Mouse (Mus musculus) olfactory bulb, adult 2 months (tissue): Measurements from ENCODE around the gene Npas4.

Experiments
- CTCF ChIP-seq: fragments of 200-500 bp; IDR thresholded peaks from 2 replicates; pipeline ENCODE4 v1.5.1; 2012; ENCODE audit warnings: low read depth, mild to moderate bottlenecking, low read length, moderate library complexity; ENCODE audit not compliant: insufficient read depth
- POLR2A ChIP-seq: fragments of 200-500 bp; IDR thresholded peaks from 2 replicates; pipeline ENCODE4 v1.6.1; 2012; ENCODE audit warnings: mild to moderate bottlenecking, low read depth, low read length, moderate library complexity; ENCODE audit not compliant: insufficient read depth

GRCm38 (mm10) chr19:4992904-4993303 lies 2.8 kb upstream of the Npas4 start:
- no peak for TF ChIP-seq CTCF
- TF ChIP-seq POLR2A, result no peak
